Mouse (Mus musculus) ZHBTc4 (cell line): ENCODE data around the gene Mpp3.

ENCODE experiments used
- DNase-seq: peaks from one replicate; pipeline ENCODE4 v3.0.0-alpha.2; 2011; ENCODE audit warnings: low read depth, low spot score

Mpp3 gene

GRCm38 (mm10) chr11:102039487-102040137 is 11.4 kb upstream of the Mpp3 start:
- no peak for DNase-seq

GRCm38 (mm10) chr11:102037789-102038188 is 9.5 kb upstream of the Mpp3 start:
- DNase-seq, result no peak

- no peak for DNase-seq
These were observed 8.1 kb upstream of the Mpp3 start for GRCm38 (mm10) chr11:102036336-102036735.

- DNase-seq, result no peak
These were observed 7.2 kb upstream of the Mpp3 start for GRCm38 (mm10) chr11:102035456-102035960.

GRCm38 (mm10) chr11:102034887-102035286 is 6.6 kb upstream of the Mpp3 start:
- DNase-seq, result no peak

- no peak for DNase-seq
These were observed 4.9 kb upstream of the Mpp3 start for GRCm38 (mm10) chr11:102033055-102033591.

GRCm38 (mm10) chr11:102031149-102031548 is 2.9 kb upstream of the Mpp3 start:
- DNase-seq, result no peak

GRCm38 (mm10) chr11:102029966-102030365 is 1.7 kb upstream of the Mpp3 start:
- no peak for DNase-seq

- no peak for DNase-seq
These were observed 1.0 kb upstream of the Mpp3 start for GRCm38 (mm10) chr11:102029304-102029703.

GRCm38 (mm10) chr11:102027361-102028017 is 772 bp downstream of the Mpp3 start:
- no peak for DNase-seq

- peak; percentile 72 for DNase-seq
These were observed 1.4 kb downstream of the Mpp3 start for GRCm38 (mm10) chr11:102026694-102027360.

GRCm38 (mm10) chr11:102025991-102026660 is 2.1 kb downstream of the Mpp3 start:
- DNase-seq, result no peak

GRCm38 (mm10) chr11:102025354-102025753 is 2.9 kb downstream of the Mpp3 start:
- DNase-seq, result no peak

- no peak for DNase-seq
These were observed 3.4 kb downstream of the Mpp3 start for GRCm38 (mm10) chr11:102024875-102025274.

GRCm38 (mm10) chr11:102024084-102024758 is 4.0 kb downstream of the Mpp3 start:
- no peak for DNase-seq

- DNase-seq, result no peak
These were observed 4.9 kb downstream of the Mpp3 start for GRCm38 (mm10) chr11:102023406-102023805.

GRCm38 (mm10) chr11:102021196-102021595 is 7.1 kb downstream of the Mpp3 start:
- no peak for DNase-seq

GRCm38 (mm10) chr11:102019736-102020135 is 8.5 kb downstream of the Mpp3 start:
- DNase-seq, result no peak

- DNase-seq, result no peak
These were observed 12.1 kb downstream of the Mpp3 start for GRCm38 (mm10) chr11:102016136-102016535.

GRCm38 (mm10) chr11:102015472-102015871 is 12.8 kb downstream of the Mpp3 start:
- no peak for DNase-seq

GRCm38 (mm10) chr11:102013201-102013600 is 15.1 kb downstream of the Mpp3 start:
- DNase-seq, result no peak
